Mouse (Mus musculus): ENCODE measurements around the gene Atg10. TPM values are rescaled to one million over a fixed set of nuclear protein-coding genes. Genes with fewer than 3 reads are reported as not detected.

Gene Atg10
- polyA plus RNA-seq, 1 experiment from 2014 or later: 13.8 TPM

DNA sequence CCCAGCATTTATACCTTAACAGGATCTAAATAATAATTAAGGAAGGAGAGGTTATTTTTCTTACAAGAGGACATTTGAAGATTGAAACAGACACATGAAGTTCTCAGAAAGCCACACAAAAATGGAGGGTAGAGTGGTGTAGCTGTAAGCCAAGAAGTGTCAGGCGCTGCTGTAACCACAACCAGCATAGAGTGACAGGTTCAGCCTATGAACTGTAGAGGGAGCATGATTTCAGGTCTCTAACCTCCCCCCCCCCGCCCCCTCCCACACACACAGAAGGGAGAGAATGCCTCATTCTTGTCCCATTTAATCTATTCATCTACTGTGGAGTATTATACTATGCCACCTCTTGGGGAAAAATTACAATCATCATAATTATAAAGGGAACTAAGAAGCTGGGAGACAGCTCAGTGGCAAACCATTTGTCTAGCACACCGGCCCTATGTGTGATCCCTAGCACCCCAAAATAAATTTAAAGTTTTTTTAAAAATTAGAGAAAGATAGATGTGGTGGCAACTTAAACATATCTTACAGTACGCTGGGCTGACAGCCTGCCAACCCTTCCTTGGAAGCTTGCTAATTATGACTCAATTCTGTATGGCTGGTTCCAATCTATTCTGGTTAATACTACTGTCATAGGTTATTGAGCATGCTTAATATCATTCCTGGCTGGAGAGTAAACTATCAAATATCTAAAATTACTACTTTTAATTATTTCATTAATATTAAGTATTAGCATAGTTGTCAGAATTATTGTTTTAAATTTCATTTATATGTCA lies 68.2 kb downstream of the Atg10 start:
- no peak for ATAC-seq (replicated peaks)
- Histone ChIP-seq H3K4me2 (no peak overlapping the region), H3K4me3 (no peak overlapping the region), H3K9ac (no peak overlapping the region), H3K9me3 (no peaks in the 10 kb centered on the region), H3K36me3 (replicated peaks) (no peaks in the 10 kb centered on the region), H3K27ac (no peak overlapping the region), H3K27me3 (replicated peaks) (no peaks in the 10 kb centered on the region), H3K4me1 (no peaks in the 10 kb centered on the region)
- 71% methylated on average over 4 of the region's 4 CpGs for WGBS

DNA sequence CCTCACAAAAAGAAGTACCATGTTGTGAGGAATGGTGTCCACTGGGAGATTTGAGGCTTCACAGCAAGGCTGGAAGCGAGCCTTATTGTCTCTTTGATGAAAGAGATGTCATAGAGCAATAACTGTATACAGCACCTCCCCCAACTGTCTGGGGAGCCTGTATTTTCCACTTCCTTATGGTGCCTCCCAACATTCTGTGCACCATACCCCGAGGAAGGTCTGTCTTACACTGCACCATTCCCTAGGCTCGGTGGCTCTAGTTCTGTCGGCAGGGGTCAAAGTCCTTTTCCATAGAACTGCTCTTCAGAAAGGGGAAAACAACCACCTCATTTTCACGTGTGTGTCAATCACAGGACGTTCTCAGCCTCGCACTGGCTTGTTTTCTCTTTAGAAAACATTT lies 69.1 kb downstream of the Atg10 start:
- ATAC-seq (replicated peaks): no peak
- Histone ChIP-seq H3K36me3 (replicated peaks) (no peaks in the 10 kb centered on the region), H3K9me3 (no peaks in the 10 kb centered on the region), H3K9ac (no peak overlapping the region), H3K4me1 (no peaks in the 10 kb centered on the region), H3K4me3 (no peak overlapping the region), H3K27me3 (replicated peaks) (no peaks in the 10 kb centered on the region), H3K4me2 (no peak overlapping the region), H3K27ac (no peak overlapping the region)
- 84% methylated on average over 7 of the region's 7 CpGs for WGBS

DNA sequence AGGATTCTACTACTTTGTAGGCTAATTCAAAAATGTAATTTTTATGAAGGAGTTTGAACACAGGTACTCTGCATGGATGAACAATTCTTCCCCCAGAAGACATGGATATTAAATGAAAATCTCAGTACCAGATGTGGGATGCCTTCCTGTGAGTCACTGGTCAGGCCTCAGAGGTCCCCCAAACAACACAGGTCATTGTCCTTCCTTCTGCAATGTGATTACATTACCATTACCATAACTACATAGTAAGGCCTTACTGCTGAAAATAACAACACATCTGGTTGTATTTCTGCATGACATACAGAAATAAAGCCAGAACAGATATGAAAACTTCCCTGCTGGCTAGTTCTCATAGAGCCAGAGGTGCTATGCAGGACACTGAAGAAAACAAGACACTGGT lies 87.4 kb downstream of the Atg10 start:
- Histone ChIP-seq H3K27ac (no peak overlapping the region), H3K4me1 (no peaks in the 10 kb centered on the region), H3K9ac (no peak overlapping the region), H3K27me3 (replicated peaks) (no peaks in the 10 kb centered on the region), H3K9me3 (no peaks in the 10 kb centered on the region), H3K4me2 (no peak overlapping the region), H3K36me3 (replicated peaks) (no peaks in the 10 kb centered on the region), H3K4me3 (no peak overlapping the region)
- no peak for ATAC-seq (replicated peaks)

DNA sequence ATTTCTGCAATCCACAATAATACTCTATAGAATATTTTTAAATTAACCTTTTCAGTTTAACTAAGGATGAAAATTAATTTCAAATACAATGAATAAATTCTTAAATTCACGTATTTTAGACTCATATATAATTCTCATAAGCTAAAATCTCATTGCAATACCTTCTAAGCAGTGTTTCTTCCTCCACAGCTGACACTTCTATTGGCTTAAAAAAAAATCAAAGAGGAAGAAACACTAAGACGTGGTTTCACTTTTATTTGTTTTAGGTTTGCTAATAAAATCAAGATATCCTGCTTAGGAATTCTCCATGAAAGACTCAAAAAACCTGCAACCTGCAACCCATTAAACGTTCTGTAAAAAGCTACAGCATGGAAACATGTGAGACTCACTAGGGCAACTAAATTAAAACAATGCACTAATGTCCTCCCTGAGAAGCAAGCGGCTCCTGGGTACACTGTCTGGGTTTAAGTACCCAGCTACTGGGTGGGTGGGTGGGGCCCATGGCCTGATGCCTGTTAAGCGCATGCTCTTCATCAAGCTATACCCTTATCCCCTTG lies 90.4 kb downstream of the Atg10 start:
- Histone ChIP-seq H3K27ac (no peak overlapping the region), H3K9ac (no peak overlapping the region), H3K4me3 (no peak overlapping the region), H3K4me1 (peaks cover 8% of the 10 kb centered on the region), H3K36me3 (replicated peaks) (no peaks in the 10 kb centered on the region), H3K4me2 (no peak overlapping the region), H3K27me3 (replicated peaks) (no peaks in the 10 kb centered on the region), H3K9me3 (no peaks in the 10 kb centered on the region)
- ATAC-seq (replicated peaks): no peak
- 75% methylated on average over 5 of the region's 5 CpGs for WGBS

DNA sequence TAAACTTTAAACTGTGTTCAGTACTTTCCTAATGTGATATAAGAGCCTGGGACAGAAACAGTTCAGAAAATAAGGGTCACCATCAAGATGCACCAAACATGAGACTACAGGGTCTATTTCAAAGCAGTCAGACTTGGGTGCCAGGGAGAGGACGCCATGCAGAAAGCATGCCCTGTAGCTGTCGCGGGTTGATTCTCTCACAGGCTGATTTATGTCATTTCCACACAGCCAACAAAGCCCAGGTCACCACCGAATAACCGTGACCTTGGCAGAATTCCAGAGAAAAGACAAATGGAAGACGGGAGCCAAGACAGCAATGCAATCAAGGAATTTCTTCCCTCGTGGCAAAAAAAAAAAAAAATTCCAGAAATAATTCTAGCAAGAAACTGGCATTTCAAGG lies 94.7 kb downstream of the Atg10 start:
- Histone ChIP-seq H3K36me3 (replicated peaks) (no peaks in the 10 kb centered on the region), H3K27ac (peak overlapping the region; percentile 62), H3K4me3 (no peak overlapping the region), H3K4me2 (no peak overlapping the region), H3K9ac (no peak overlapping the region), H3K9me3 (no peaks in the 10 kb centered on the region), H3K4me1 (peaks cover 8% of the 10 kb centered on the region), H3K27me3 (replicated peaks) (no peaks in the 10 kb centered on the region)
- ATAC-seq (replicated peaks): peak; percentile 34; the same call in 1 of the 2 replicates
- WGBS: 27% methylated on average over 7 of the region's 7 CpGs

DNA sequence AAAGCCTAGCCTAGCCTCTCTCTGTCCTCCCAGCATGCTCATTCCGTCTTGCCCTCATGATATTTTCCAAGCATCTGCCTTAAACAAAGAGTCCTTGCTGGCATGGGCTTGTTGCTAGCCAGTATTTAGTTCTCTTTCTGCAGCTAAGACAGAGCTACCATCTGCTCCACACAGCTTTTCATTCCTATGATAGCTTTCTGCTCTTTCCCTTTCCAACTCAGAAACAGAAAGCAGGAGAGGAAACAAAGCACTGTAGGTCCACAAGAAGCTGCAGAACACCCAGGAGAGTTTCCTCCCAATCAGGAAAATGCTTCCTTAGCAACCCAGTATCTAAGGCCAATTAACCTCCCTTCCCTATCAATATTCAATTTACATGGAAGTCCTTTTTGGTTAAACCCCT lies 95.2 kb downstream of the Atg10 start:
- no peaks in the 10 kb centered on the region for H3K36me3 ChIP-seq (replicated peaks)
- peak overlapping the region; percentile 62 for H3K27ac ChIP-seq
- H3K4me1 ChIP-seq: peaks cover 8% of the 10 kb centered on the region
- no peak overlapping the region for H3K4me3 ChIP-seq
- no peaks in the 10 kb centered on the region for H3K9me3 ChIP-seq
- ATAC-seq (replicated peaks): peak; percentile 66
- WGBS: 19% methylated on average over 1 of the region's 1 CpGs
- no peak overlapping the region for H3K9ac ChIP-seq
- no peaks in the 10 kb centered on the region for H3K27me3 ChIP-seq (replicated peaks)
- no peak overlapping the region for H3K4me2 ChIP-seq

DNA sequence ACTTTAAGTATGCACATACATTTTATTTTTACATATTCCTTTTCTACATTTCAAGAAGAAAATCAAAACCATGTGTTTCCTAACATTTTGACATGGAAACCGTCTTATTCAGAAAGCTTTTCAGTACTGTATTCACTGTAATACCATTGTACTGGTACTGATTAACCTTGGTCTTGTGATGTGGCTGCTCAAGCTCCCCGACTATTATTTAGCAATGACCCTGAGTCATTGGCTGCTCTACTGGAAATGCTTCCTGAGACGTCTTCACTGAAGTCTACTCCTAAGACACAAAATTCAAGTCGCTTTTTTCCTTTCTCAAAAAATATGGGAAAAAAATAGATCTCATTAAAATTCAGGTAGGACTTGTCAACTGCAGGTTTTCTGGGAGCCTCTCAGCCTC lies 105.6 kb downstream of the Atg10 start:
- H3K9me3 ChIP-seq: no peaks in the 10 kb centered on the region
- H3K27ac ChIP-seq: no peak overlapping the region
- H3K9ac ChIP-seq: no peak overlapping the region
- no peak overlapping the region for H3K4me3 ChIP-seq
- H3K4me2 ChIP-seq: no peak overlapping the region
- WGBS: 87% methylated on average over 4 of the region's 4 CpGs
- no peaks in the 10 kb centered on the region for H3K36me3 ChIP-seq (replicated peaks)
- H3K4me1 ChIP-seq: no peaks in the 10 kb centered on the region
- H3K27me3 ChIP-seq (replicated peaks): no peaks in the 10 kb centered on the region
- ATAC-seq (replicated peaks): no peak

DNA sequence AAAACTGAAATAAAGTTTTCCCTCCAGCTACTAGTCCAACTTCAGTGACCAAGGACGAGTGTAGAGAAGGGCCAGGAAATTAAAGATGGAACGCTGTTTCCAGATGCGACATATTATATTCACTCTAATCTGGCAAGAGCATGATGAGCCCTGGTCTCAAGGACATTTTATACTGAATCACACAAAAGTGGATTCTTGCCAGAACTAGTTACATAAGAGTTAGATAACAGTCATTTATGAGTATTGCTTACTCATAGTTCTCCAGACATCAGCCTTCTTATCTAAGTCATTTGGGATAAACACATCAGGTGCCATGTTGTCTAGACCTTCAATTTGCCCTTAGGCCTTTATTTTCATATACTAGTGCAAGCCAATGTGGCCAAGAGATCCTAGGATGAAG lies 108.9 kb downstream of the Atg10 start:
- 92% methylated on average over 3 of the region's 3 CpGs for WGBS
- no peak overlapping the region for H3K9ac ChIP-seq

DNA sequence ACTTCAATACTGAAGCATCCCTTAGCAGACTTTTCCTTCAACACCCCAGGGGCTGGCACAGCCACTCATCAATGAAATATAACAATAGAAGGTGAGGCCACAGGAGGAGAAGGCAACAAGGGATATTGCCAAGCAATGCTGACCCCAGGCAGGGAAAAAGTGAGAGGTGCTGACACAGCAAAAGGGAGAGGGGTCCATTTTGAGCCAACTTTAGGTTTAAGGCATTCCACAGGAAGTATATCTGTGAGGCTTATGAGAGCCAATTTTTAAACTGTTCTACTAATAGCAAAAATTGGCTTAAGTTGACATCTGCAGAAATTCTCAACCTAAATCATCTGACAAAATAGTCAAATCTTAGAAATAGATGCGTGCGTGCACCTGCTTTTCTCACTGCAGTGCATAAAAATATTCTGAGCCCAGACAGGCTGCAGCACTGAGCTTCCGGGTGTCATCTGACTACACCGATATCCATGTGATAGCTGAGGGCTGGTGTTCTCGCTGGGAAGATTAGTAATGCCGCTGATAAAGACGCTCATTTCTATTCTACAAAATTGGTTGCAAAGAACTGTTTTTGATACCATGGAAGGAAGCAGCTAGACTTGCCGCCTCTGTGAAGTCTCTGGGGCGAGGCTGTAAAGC lies 116.3 kb downstream of the Atg10 start:
- no peak overlapping the region for H3K27ac ChIP-seq
- no peaks in the 10 kb centered on the region for H3K27me3 ChIP-seq (replicated peaks)
- no peak overlapping the region for H3K4me2 ChIP-seq
- no peak overlapping the region for H3K4me3 ChIP-seq
- no peaks in the 10 kb centered on the region for H3K9me3 ChIP-seq
- H3K36me3 ChIP-seq (replicated peaks): no peaks in the 10 kb centered on the region
- no peaks in the 10 kb centered on the region for H3K4me1 ChIP-seq
- no peak overlapping the region for H3K9ac ChIP-seq
- ATAC-seq (replicated peaks): no peak
- 86% methylated on average over 9 of the region's 9 CpGs for WGBS

More for the DNA sequence above, 108.9 kb downstream of the Atg10 start:
- no peak overlapping the region for H3K27ac ChIP-seq
- H3K9me3 ChIP-seq: no peaks in the 10 kb centered on the region
- no peak overlapping the region for H3K4me3 ChIP-seq
- no peaks in the 10 kb centered on the region for H3K27me3 ChIP-seq (replicated peaks)
- H3K36me3 ChIP-seq (replicated peaks): no peaks in the 10 kb centered on the region
- H3K4me2 ChIP-seq: no peak overlapping the region
- H3K4me1 ChIP-seq: no peaks in the 10 kb centered on the region
- no peak for ATAC-seq (replicated peaks)

DNA sequence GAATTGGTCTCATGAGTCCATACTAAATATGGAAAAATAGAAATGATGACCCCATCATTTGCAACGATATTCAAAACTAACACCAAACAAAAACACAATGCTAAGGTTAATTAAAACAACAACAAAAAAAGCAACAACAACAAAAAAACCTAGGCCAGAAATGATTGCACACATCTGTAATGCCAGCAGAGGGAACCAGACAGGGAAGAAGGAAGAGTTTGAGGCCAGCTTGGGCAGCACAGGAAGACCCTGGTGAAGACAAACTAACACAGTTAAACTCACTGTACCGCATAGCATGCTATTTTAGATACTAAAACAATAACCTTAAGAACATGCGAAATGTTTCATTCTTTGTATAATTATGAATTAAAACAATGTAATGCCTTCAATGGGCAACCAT lies 121.5 kb downstream of the Atg10 start:
- Histone ChIP-seq H3K9ac (no peak overlapping the region), H3K27me3 (replicated peaks) (no peaks in the 10 kb centered on the region), H3K9me3 (no peaks in the 10 kb centered on the region), H3K27ac (no peak overlapping the region), H3K36me3 (replicated peaks) (no peaks in the 10 kb centered on the region), H3K4me3 (no peak overlapping the region), H3K4me2 (no peak overlapping the region), H3K4me1 (no peaks in the 10 kb centered on the region)
- no peak for ATAC-seq (replicated peaks)
- 86% methylated on average over 3 of the region's 3 CpGs for WGBS

DNA sequence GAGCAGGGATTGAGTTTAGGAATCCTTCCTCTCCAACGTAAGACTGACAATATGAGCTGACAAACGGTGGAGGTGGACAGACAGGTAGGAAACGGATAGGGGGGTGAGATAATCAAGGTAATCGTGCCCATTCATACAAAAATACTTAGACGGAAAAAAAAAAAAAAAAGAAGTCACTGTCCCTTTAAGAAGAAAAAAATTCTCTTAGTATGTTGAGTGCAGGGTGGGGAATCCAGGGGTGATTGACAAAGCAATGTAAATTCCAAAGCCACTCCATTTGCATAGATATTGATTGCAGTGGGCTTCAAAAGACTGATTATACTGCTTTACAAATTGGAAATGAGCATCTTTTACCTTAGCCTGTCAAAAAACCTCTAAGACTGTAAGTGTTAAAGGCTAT lies 123.4 kb downstream of the Atg10 start:
- Histone ChIP-seq H3K27ac (no peak overlapping the region), H3K4me2 (no peak overlapping the region), H3K9ac (no peak overlapping the region), H3K4me3 (no peak overlapping the region), H3K4me1 (no peaks in the 10 kb centered on the region), H3K27me3 (replicated peaks) (no peaks in the 10 kb centered on the region), H3K36me3 (replicated peaks) (no peaks in the 10 kb centered on the region), H3K9me3 (no peaks in the 10 kb centered on the region)
- 69% methylated on average over 5 of the region's 5 CpGs for WGBS
- ATAC-seq (replicated peaks): no peak; the same call in 1 of the 2 replicates

DNA sequence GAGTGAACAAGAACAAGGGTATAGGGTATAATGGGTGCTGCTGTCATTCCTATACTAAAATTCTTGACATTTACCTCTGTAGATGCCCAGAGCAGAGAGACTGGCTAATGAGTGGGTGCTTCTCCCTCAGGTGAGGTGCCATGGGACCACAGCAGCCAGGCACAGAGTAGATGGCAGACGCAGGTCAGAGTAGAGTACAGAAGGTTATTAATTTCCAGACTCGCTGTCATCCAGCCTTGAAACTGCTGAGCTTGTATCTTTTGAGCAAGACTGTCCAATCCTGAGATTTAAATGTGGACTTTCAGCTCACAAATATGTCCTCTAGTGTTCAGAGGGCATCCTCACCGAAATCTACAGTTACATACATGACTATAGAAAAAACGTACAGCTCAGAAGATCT lies 128.9 kb downstream of the Atg10 start:
- H3K9ac ChIP-seq: no peak overlapping the region
- H3K27ac ChIP-seq: peak overlapping the region; percentile 61; the same call in 1 of the 2 replicates
- ATAC-seq (replicated peaks): 0 out of 2 replicates have a peak, but pooled peaks have one; percentile 2
- no peak overlapping the region for H3K4me2 ChIP-seq
- no peaks in the 10 kb centered on the region for H3K36me3 ChIP-seq (replicated peaks)
- H3K4me3 ChIP-seq: no peak overlapping the region
- H3K9me3 ChIP-seq: no peaks in the 10 kb centered on the region
- WGBS: 90% methylated on average over 4 of the region's 4 CpGs
- no peaks in the 10 kb centered on the region for H3K27me3 ChIP-seq (replicated peaks)
- H3K4me1 ChIP-seq: peaks cover 16% of the 10 kb centered on the region
